Comparison of ENCODE assay signal across 8 mouse cellular contexts in genomic region chr2:10048461-10048860, GRCm38 (mm10). TPM values are rescaled to one million over a fixed set of nuclear protein-coding genes. Genes with fewer than 3 reads are reported as not detected.
DNase-seq lines count a peak whose midpoint lies in the region; ATAC-seq lines count a peak whose summit lies in the region.

TSS of gene Taf3 (minus strand) at chr2:10048596.

- no peaks in the 10 kb centered on the region for H3K36me3 ChIP-seq in hindbrain, embryonic 13.5 days

- DNase-seq in Muller cell, postnatal 12 days (ENCODE audit: inconsistent ontology term), result peak; percentile 92
- DNase-seq in cerebellum, adult 9-11 months, result peak; percentile 94
- peak; percentile 85 to 90 for DNase-seq in frontal cortex, postnatal 10 days (ENCODE audit: low spot score in 2 of 2)
- DNase-seq in layer of hippocampus, postnatal 25 days (ENCODE audit: extremely low spot score in 1 of 2, low spot score in 1 of 2), result peak; percentile 81 to 86
- peak; percentile 94 for DNase-seq in lung, postnatal 25 days (ENCODE audit: low spot score)
- DNase-seq in retina, embryonic 14.5 days (ENCODE audit: low spot score), result peak; percentile 95
- DNase-seq in thymus, postnatal 4 days, result peak; percentile 96

- peak; percentile 94 for ATAC-seq in hindbrain, embryonic 13.5 days (ENCODE audit: low FRiP score)

- under 1% methylated on average over 36 of the region's 36 CpGs for WGBS in hindbrain, embryonic 13.5 days

- peak within 1 kb of the TSS; percentile 79 for H3K27ac ChIP-seq in hindbrain, embryonic 13.5 days

- peaks cover 19% of the 10 kb centered on the region for H3K4me1 ChIP-seq in hindbrain, embryonic 13.5 days (replicated peaks)

- peak within 1 kb of the TSS; percentile 90 for H3K4me2 ChIP-seq in hindbrain, embryonic 13.5 days

- H3K4me3 ChIP-seq in hindbrain, embryonic 13.5 days, result peak within 1 kb of the TSS; percentile 98

- H3K27me3 ChIP-seq in hindbrain, embryonic 13.5 days, result no peaks in the 10 kb centered on the region

- H3K9me3 ChIP-seq in hindbrain, embryonic 13.5 days, result no peaks in the 10 kb centered on the region

- peak within 1 kb of the TSS; percentile 85 for H3K9ac ChIP-seq in hindbrain, embryonic 13.5 days

RNA-seq across cellular contexts. Expression of gene Taf3, which starts in this region (rescaled TPM):
- polyA plus RNA-seq in hindbrain, embryonic 13.5 days (2015; fragmentation: Nextera tagmentation; extraction: Ambion mirVana), result 15.0 and 16.6 TPM in 2 replicates
- total RNA-seq in layer of hippocampus, postnatal 25 days (2021), result 10 to 100 TPM; 12.9 to 13.9 TPM

Comparison
In these comparisons a context has a peak if more than half of its experiments do, and no peak if none do; other contexts are left out.
1. Peak in every context shown above with its lines: DNase-seq, ATAC-seq, H3K4me3 ChIP-seq and H3K27ac ChIP-seq.